Mouse (Mus musculus): ENCODE data around the gene Pou2f1.

Pou2f1 gene

DNA sequence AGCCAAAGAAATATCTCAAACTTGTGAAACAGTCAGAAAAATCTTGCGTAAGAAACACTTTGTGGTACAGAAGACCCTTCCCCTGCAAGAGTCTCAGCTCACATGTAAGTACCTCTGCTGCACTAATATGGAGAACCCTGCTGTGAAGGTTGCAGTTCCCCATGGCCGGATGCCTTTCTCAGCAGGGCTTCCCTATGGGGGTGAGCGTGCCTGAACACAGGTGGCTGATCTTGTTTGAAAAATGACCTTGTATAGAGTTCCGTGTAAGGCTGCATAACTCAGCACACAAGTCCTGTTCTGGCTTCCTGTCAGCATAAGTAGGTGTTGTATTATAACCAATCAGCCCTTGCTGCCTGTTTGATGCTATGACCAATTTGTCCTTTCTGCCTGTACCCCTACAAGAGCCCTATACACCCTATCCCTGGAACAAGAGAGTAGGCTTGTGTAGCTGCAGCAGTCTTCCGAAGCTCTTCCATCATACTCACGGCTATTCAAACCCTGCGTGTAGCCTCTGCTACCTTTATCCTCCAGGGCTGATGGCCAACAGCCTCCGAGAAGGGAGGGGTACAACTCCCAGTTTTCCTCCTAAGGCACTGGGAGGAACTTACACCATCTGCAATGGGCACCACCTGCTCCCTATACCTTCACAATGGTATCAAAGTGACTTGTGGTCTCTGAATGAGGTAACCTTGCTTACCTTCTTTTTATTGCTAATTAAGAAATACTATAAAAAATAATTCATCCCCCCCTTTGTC lies 120.2 kb downstream of the Pou2f1 start:
- no peak for DNase-seq (ENCODE audit: low spot score in 2 of 2)

DNA sequence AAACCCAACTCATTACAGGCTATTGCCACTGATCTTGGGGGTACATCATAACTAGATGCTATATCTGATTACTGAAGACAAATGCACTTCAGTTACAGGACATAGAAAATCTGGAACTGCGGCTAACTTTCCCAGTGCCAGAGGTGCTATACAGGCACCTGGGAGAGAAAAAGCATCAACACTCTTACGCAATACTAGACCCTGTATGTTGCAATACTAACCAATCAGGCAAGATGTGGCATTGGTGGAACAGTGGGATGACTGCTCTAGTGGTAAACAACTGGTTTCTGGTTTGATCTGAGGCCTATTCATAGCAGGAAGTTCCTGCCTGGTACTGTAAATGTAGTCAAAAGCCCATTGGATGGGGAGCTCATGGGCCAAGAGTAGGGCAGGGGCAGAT lies 123.7 kb downstream of the Pou2f1 start:
- DNase-seq (ENCODE audit: low spot score in 2 of 2), result no peak

DNA sequence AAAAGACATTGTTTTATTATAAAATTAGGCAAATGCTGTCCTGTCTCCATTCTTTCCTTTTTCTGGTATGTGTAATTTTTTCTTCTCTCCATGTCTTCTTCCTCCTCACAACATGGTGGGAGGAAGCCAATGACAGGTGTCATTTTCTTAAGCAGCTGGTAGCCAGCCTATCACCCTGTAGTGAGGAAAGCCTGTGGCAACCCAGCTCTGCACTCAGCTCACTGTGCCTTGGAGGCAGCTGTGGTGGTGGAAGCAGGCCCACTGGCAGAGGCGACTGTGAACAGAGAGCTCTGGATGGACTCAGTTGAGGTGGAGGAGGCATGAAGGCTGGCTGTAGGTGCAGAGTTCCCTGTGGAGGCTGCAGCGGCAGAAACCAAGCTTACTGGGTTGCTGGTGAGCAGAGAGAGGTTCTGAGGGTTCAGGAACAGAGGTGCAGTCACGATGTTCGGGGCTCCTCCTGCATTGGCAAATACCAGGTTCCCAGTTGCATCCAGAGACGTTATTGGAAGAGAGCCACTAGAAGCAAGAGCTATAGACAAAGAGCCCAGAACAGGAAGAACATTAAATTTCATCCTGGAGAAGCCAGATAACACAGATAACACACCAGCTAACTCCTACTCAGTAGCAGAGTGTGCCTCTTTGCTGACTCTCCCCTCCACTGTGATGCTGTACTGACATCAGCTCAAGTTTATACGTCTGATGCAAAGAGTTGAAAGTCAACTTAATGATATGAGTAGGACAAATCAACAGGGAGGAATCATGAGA lies 126.8 kb downstream of the Pou2f1 start:
- DNase-seq (ENCODE audit: low spot score in 2 of 2), result no peak

DNA sequence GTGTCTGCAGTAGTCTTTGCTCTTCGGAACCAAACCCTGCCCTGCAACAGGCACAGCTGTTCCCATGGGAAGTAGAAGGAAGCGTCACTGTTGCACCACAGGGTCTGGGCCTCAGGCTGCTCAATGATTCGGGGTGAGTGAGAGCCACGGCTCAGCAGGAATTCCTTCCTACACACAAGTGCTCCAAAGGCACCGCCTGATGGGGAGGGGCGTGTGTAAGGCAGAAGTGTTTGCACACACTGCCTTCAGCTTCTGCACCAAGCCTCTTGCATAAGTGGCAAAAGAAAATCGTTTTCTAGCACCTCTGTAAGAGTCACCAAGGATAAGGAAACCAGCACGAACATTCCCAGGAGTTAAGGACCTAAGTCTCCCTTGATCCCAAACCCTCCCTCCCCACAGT lies 127.8 kb downstream of the Pou2f1 start:
- no peak for DNase-seq (ENCODE audit: low spot score in 2 of 2)

DNA sequence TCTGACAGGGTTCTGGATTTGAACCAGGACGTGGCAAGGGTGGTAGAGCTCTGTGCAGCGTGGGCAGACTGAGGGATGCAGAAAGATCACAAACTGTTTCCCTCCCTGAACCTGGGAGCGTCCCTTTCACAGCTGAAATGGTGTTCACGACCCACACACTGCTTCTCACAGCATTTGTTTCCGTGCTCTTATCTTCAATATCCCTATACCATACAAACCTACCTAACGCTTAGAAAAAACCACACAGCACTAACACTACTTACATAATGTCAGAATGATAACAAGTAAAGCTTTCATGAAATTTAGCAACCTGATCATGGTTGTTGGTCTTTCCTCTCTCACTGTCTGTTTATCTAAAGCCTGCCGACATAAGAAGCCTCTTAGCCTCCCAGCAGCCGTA lies 133.8 kb downstream of the Pou2f1 start:
- DNase-seq (ENCODE audit: low spot score in 2 of 2), result no peak

DNA sequence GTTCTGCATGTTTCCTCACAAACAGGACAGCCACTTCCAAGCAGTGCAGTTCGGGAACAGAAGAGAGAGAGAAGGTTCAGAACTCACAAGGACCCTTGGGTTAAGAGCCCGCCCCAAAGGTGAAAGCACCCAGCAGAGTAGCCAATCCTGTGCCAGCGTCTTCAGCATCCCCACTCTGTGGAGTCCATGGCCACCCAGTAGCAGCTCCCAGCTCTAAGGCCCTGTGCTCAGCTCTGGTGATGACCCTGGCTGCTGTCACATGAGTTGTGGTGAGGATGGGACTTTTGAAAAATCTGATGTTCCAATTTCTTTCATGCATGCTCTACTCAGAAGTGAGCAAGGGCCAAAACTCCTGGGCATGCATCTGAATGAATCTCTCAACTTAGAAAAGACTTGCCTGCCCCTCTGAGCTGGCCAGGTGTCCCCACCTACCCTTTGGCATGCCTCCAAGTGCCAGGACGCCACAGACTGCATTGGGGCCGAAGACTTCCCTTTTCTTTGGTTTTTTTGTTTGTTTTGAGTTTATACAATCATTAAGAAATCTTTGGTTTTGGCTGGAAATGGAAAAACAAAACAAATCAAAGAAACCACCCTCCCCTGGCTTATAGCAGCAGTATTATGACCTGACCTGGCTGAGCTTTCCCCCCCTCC lies 135.7 kb downstream of the Pou2f1 start:
- no peak for DNase-seq (ENCODE audit: low spot score in 2 of 2)

DNA sequence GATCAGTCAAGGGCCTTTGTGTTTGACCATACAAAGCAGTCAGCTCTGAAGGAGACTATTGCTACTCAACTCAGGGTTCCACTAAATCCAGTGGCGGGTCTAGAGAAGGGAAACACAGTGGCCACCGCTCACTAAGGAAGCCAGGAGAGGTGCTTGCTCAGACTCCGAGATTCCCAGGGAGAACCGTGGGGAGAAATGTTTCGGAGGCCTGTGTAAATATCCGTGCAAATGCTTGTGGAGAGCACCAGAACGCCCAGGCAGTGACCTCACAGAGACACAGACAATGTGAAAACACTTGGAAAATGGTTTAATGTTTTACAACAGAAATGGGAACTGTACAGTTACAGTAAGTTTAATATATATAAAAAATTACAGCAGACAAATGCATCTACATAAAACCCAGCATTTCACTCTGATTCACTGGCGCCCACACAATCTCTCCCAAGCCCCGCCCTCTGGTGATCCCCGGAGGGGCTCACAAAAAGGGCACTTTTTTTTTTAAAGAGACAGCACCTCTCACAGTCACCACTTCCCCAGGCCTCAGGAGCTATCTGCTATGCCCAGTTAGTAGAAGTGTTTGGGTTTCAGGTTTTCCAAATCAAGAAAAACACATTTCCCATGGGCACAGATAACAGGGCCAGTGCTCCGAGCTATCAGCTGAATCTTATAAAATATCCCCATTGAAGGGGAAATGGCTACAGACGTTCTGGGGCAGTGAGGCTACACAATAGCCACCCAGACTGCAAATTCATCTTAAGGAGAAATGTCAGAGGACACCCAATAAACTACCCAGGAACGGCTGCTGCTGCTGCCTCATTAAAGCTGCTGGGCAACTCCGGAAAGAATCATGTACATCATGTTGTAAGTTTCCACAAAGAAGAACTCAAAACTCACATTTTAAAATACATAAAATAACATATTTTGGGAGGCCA lies 137.3 kb downstream of the Pou2f1 start:
- no peak for DNase-seq (ENCODE audit: low spot score in 2 of 2)

DNA sequence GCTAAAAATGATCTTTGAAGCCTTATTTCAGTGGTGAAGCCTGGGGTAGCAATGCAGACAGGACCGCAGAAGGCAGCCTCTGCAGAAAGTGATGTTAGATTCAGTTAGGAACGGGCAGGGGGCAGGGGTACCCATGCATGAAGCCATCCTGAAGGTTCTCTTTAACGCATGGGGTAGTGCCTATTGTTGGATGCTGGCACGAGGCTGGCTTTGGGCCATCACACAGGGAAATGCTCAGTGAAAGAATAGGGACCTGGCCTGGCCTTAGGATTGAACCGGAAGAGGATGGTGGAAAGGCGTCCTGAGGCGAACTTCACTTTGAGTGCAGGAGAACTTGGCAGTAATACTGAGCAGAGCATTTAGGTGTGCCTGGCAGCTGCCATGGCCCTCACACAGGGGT lies 140.4 kb downstream of the Pou2f1 start:
- no peak for DNase-seq (ENCODE audit: low spot score in 2 of 2)

DNA sequence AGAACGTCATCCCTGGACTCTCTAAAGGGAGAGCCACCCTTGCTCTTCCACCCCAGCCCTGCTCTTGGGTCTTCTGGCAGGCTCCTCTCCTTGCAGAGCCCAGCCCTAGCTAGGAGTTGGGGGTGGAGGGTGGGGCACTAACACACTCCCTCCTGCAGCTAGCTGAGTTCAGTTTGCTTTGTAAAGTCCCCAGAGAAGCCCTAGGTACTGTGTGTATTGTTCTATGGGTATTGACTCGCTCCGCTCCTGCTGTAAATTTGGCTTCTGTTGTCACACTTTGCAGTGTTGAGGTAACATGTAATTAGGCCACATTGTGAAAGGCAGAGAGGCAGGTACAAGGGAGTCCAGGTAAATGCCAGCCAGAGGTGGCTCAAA lies 141.3 kb downstream of the Pou2f1 start:
- no peak for DNase-seq (ENCODE audit: low spot score in 2 of 2)

DNA sequence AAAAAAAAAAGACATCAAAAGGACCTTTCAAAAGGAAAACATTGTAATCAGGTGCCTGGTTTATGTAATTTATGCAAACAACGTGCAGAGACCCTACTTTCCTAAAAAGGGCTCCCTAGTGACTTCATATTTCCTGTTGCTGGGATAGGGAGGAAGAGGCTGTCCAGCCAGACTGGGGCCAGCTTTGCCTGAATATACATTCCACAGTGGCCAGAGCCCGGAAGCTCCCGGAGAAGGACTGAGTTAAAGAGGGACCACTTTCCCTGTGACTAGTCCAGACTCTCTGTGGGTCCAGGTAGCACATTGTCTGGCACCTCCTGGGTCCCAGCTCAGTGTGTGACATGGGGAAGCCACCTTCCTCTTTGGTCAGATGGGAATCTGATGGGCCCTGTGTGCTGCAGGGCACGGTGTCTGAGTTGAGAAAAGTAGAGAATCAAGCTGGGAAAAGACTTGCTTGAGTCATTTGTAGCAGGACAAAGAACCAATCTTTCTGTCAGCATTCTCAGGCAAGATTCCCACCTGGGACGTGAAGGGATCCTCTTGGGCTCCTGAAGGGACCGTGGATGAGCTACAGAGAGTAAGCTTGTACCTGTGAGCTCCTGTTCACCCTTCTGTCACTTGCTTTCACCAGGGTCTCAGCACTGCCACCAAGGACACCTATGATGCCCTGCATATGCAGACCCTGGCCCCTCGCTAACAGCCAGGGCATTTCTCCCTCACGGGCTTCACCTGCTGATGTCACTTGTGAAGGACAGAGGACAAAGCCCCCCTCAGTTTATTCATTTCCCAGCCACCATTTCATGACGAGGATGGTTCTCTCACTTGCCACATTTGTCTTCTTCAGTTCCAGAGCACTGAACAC lies 141.9 kb downstream of the Pou2f1 start:
- no peak for DNase-seq (ENCODE audit: low spot score in 2 of 2)

DNA sequence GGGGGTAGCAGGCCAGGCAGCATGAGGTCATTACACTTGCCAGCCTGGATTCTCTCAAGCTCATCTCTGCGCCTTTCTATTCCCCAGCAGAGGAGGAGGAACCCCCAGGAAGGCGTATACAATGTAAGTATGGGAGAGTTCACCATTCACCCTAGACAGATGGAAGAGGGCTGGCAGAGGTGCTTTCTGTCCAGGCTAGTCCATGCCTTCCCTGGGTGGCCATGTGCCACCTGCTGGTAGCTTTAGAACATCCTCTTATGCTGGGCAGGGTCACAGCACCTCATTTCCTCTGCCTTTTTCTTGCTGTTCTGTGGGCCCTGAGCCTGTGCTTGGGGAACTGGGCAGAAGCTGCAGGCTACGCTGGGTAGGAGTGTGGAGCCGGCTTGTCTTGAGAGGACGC lies 144.1 kb downstream of the Pou2f1 start:
- DNase-seq (ENCODE audit: low spot score in 2 of 2), result no peak

DNA sequence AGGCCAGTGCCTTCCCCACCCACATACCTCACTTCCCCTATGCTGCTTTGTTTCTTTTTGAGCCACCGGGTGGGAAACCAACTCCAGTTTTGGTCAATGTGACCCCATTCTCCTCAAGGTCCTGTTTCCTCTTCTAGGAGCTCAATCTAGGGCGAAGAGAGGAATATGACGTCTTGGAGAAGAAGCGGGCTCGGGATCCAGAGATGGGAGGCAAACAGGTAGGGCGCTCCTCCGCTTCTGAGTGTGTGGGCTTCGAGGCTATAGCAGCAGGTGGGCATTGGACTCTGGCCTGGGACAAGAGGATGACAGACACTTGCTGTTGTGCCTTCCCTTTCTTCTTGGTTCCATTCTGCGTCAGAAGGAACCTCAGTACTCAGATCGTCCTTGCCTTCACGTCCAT lies 145.2 kb downstream of the Pou2f1 start:
- no peak for DNase-seq (ENCODE audit: low spot score in 2 of 2)

DNA sequence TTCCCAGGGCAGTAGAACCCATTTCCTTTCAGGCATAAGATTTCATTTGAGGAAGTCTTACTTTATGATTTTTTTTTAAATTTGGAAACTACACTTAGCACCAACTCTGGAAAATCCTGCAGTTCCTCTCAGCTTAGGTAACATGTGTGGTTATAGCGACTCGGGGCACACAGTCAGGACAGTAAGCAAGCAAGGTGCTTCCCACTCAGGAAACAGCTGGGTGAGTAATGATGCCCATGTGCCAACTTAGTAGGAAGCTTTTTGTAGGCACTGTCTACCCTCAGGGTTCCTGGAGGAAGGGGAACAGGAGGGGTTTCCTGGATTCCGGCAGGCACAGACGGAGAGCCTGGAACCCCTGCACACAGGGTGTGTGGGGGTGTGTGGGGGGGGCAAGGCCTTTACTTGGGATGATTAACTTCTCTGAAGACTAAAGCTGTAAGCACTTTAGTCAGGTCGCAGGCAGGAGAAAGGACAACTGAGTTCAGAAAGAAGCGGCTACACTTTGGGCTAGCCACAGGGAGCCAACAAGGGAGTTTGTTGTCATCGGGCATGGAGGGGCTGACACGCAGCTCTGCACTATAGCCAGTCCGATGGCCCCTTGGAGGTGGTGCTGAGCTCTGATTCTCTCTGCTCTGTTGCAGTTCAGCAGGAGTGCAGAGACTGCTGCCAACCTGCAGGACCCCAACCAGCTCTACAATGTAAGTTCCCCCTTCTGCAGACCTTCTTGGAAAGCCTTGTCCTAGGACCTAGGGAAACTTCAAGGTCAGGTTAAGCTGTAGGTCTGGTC lies 146.5 kb downstream of the Pou2f1 start:
- DNase-seq (ENCODE audit: low spot score in 2 of 2), result no peak

DNA sequence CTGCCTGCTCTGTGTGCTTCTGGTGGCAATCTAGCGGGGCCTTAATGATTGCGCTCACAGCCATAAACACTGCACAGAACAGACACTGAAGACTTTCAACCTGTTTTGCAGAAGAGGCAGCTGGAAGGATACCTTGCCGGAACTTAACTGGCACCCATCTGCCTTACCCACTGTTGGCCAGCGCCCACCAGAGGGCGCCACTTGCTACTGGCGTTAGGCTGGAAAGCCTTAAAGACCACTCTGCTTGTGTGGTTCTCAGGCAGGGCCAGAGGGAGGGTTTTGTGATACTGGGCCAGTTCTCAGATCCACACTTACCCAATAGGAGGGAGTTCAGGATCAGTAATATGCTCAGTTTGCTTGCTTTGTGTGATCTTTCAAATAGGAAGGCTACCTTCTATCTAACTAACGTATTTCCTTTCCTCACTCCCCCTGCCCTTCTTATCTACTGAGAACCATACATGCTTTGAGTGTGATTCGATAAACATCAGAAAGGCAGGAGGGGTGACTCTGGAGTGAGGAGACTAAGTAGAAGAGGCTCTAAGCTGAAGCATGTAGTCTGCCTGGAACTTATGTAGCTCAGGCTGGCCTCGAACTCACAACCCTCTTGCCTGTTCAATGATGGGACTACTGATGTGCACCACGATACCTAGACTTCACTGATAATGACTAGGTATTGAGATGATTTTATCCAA lies 148.6 kb downstream of the Pou2f1 start:
- peak in 1 of 2 experiments; percentile 54 for DNase-seq (ENCODE audit: low spot score in 2 of 2)

DNA sequence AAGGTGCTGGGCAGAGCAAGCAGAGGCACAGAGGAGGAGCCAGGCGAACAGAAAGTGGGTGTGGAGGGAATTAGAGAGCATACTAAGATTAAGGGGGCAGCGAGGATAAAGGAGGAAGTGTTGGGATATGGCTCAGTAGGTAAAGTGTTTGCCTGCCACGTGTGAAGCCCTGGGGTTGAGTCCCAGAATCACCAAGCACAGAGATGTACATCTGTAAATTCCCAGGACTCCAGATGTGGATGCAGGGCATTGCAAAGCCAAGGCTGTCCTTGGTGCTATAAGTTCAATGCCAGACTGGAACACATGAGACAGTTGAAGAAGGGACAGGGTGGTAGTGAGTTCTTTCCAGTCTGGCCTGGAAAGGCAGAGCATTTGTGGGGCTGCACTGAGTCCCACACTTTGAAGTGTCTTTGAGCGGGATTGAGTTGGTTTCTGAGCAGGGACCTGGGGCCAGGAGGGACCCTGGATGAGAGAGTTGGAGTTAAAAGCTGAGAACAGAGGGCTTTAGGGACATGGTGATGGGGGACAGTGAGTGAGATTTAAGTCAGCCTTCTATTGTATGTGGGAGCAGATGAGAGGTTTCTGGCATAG lies 149.3 kb downstream of the Pou2f1 start:
- no peak for DNase-seq (ENCODE audit: low spot score in 2 of 2)

DNA sequence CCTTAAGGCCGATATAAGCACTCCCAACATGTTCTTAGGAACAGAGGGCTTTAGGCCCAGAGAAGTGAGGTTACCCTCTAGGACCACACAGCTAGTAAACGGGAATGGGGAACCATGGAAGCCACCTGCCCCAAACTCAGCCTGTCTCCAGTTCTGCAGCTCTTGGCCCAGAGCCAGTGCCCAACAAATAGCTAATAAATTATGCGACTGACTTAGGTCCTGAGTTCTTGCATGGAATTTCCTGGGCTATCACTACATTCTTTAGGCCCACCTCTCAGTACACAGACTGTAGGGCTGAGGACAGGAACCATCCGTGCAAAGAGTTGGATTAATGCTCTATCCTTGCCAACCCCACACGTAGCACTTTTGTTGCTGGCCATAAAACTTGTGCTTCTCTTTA lies 150.3 kb downstream of the Pou2f1 start:
- no peak for DNase-seq (ENCODE audit: low spot score in 2 of 2)

DNA sequence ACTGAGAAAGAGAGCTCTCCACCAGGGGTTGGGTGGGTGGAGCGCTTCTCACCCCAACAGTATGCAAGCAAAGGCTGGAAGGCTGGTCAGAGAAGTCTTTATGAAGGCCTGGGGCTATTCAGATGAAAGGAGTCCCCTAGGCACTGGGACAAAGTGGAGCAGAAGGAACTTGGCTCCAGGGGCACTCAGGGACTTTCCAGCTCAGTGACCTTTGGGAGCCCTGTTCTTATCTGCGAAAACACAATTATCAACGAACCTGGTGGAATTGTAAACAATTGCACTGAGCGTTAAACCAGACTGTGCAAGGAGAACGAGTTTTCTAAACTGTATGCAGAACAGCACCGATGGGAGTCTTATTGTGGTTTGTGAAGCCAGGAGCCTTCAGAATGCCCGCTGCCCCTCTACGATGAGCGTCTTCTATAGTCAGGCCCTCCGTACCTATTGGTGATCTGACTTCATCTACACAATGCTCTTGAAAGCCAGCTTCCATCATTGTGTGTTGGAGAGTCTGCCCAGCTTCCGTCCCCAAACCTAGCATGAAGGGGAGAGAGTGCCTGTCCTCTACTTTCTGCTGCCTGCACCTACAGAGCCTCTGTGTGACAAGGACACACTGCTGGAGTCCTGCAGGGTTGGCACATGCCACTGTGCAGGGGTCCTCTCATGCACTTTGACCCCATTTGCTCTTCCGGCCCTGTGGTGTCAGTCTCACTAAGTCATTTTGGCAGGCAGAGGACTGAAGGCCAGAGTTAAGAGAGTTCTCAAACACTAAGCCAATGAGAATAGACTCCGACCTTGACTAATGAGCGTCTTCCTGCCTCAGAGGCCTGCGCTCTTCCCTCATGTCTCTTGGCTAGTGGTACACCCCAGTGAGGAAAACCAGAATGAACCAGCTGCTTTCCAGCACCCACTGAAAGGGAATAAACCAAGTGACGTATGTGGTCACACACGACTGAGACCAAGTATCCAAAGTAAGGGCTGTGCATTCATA lies 152.7 kb downstream of the Pou2f1 start:
- peak in 1 of 2 experiments; percentile 21 for DNase-seq (ENCODE audit: low spot score in 2 of 2)

DNA sequence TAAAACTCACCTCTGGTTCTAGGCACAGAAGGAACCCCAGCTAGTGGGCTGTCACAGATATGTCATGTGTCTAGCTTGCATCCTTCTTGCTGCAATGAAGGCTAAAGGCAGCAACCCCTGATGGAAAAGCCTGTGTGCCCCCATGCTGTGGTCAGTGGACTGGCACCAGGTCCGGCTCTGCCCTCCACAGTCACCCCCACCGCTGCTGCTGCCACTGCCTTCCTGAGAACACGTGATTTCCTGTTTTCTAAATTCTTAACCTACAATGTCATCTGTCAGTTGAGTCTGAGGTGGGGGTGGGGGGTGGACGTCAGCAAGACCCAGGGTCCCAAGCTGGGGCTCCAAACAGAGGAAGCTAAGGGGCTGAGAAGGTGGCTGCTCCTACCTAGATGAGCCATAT lies 153.6 kb downstream of the Pou2f1 start:
- DNase-seq (ENCODE audit: low spot score in 2 of 2), result no peak
